Mouse (Mus musculus) adrenal gland, postnatal 0 days (tissue): ENCODE data around the gene Gm21750. TPM values are rescaled to one million over a fixed set of nuclear protein-coding genes. Genes with fewer than 3 reads are reported as not detected.

Experiments used
- polyA plus RNA-seq: library from polyadenylated mRNA; unstranded; fragments of >200 nt; fragmentation: Nextera tagmentation; extraction: Ambion mirVana; gene quantifications from 2 replicates; pipeline ENCODE4 v1.2.1, GENCODE M21; 2015

Gm21750 gene
- polyA plus RNA-seq: not detected in 2 replicates

GRCm38 (mm10) chr14:73660925-73661324, at the start of gene Gm21750:
Gene Gm21750 (plus strand): TSS chr14:73661225.

Other genes with a start within 250 kb of the Gm21750 start
- 45.0 and 58.2 TPM in 2 replicates for gene Med4, start 151.2 kb upstream of the Gm21750 start, polyA plus RNA-seq
- gene Sucla2, start 135.9 kb upstream of the Gm21750 start, polyA plus RNA-seq: 172 and 221 TPM in 2 replicates
- gene Nudt15, start 113.0 kb upstream of the Gm21750 start, polyA plus RNA-seq: 4.1 and 4.9 TPM in 2 replicates